Mouse (Mus musculus) MN1 (cell line): ENCODE measurements around the gene Nrgn.

Source experiments
- DNase-seq: peaks from one replicate; pipeline ENCODE4 v3.0.0-alpha.2; 2016; ENCODE audit warnings: low spot score

Gene Nrgn

GRCm38 (mm10) chr9:37554838-37555748, 2.4 kb upstream of the Nrgn start, which contains the start of gene Siae:
Gene Siae, plus strand, starts transcription at chr9:37555698.
- DNase-seq: no peak

GRCm38 (mm10) chr9:37554279-37554678, 1.6 kb upstream of the Nrgn start:
- DNase-seq: no peak

- no peak for DNase-seq
Observed at GRCm38 (mm10) chr9:37551751-37552531, 763 bp downstream of the Nrgn start.

GRCm38 (mm10) chr9:37550435-37550834, 2.3 kb downstream of the Nrgn start:
- no peak for DNase-seq

GRCm38 (mm10) chr9:37546889-37547288, 5.8 kb downstream of the Nrgn start:
- DNase-seq: no peak

- no peak for DNase-seq
Observed at GRCm38 (mm10) chr9:37545847-37546452, 6.8 kb downstream of the Nrgn start.

- DNase-seq: no peak
Observed at GRCm38 (mm10) chr9:37545166-37545610, 7.5 kb downstream of the Nrgn start.

GRCm38 (mm10) chr9:37544447-37545165, 8.1 kb downstream of the Nrgn start:
- no peak for DNase-seq

GRCm38 (mm10) chr9:37543869-37544440, 8.7 kb downstream of the Nrgn start:
- DNase-seq: no peak

- DNase-seq: no peak
Observed at GRCm38 (mm10) chr9:37541851-37542642, 10.7 kb downstream of the Nrgn start.

GRCm38 (mm10) chr9:37540701-37541575, 11.8 kb downstream of the Nrgn start:
- no peak for DNase-seq

GRCm38 (mm10) chr9:37540226-37540625, 12.5 kb downstream of the Nrgn start:
- no peak for DNase-seq

- no peak for DNase-seq
Observed at GRCm38 (mm10) chr9:37539170-37540025, 13.3 kb downstream of the Nrgn start, which contains the start of gene Vsig2. Gene Vsig2, plus strand, starts transcription at chr9:37539255.

GRCm38 (mm10) chr9:37537658-37538250, 14.9 kb downstream of the Nrgn start:
- no peak for DNase-seq

GRCm38 (mm10) chr9:37536851-37537250, 15.9 kb downstream of the Nrgn start:
- DNase-seq: no peak

GRCm38 (mm10) chr9:37530888-37531705, 21.6 kb downstream of the Nrgn start:
- DNase-seq: peak; percentile 71
